Mouse (Mus musculus) liver, postnatal 0 days (tissue): Measurements from ENCODE around the gene BC024978.
A peak's percentile ranks its signal among the peaks of the same experiment; 100 is the strongest.

ENCODE experiments used
- CTCF ChIP-seq: sonication (generic); IDR thresholded peaks from 2 replicates; pipeline ENCODE4 v1.5.1; 2016; ENCODE audit warnings: antibody characterized with exemption, low read depth
- EP300 ChIP-seq: IDR thresholded peaks from 2 replicates; pipeline ENCODE4 v1.6.1; 2016; ENCODE audit warnings: antibody characterized with exemption, low read depth, mild to moderate bottlenecking

- TF ChIP-seq CTCF (peak; percentile 28; the same call in 1 of the 2 replicates), EP300 (no peak)
Measured at GRCm38 (mm10) chr7:27232781-27233281, 37.2 kb downstream of the BC024978 start, which contains the start of gene Coq8b.
